Mouse (Mus musculus): Measurements from ENCODE around the gene Six3. TPM values are rescaled to one million over a fixed set of nuclear protein-coding genes. Genes with fewer than 3 reads are reported as not detected.
A peak's percentile ranks its signal among the peaks of the same experiment; 100 is the strongest.

The Six3 gene
- total and polyA plus RNA-seq, 3 experiments: not detected

- Histone ChIP-seq H3K79me2 (ENCODE audit: control insufficient read depth, insufficient read depth, low read length, poor library complexity) (no peaks in the 10 kb centered on the region), H3K9ac (ENCODE audit: control insufficient read depth, low read depth, low read length, poor library complexity, severe bottlenecking) (no peak overlapping the region), H3K4me1 (ENCODE audit: control insufficient read depth in 1 of 2, insufficient read depth in 2 of 2, low read length in 2 of 2) (peaks cover 9 to 24% of the 10 kb centered on the region in 2 experiments), H3K36me3 (ENCODE audit: control insufficient read depth in 1 of 2, insufficient read depth in 2 of 2, low read length in 2 of 2) (peaks cover 0 to 6% of the 10 kb centered on the region in 2 experiments; a peak in 2 of 4 replicates), H3K27ac (ENCODE audit: control insufficient read depth, low read depth, low read length) (no peak overlapping the region), H3K9me3 (replicated peaks; ENCODE audit: insufficient read depth, low read length) (no peaks in the 10 kb centered on the region), H3K4me3 (ENCODE audit: control insufficient read depth in 1 of 2, insufficient read depth in 1 of 2, low read depth in 2 of 2, low read length in 2 of 2) (no peak overlapping the region), H3K27me3 (ENCODE audit: control insufficient read depth in 1 of 2, insufficient read depth in 2 of 2, low read length in 2 of 2) (no peaks in the 10 kb centered on the region)
- TF ChIP-seq HCFC1 (IDR thresholded peaks at IDR 0.05; ENCODE audit: low read depth, low read length) (no peak), TBP (IDR thresholded peaks at IDR 0.05; ENCODE audit: low read depth, low read length) (no peak), UBTF (IDR thresholded peaks at IDR 0.05; ENCODE audit: borderline replicate concordance, insufficient read depth, low read depth, low read length) (no peak), ETS1 (IDR thresholded peaks at IDR 0.05; ENCODE audit: low read depth, low read length) (no peak), MAZ (IDR thresholded peaks at IDR 0.05; ENCODE audit: low read depth, low read length) (no peak), JUND (IDR thresholded peaks at IDR 0.05; ENCODE audit: low read depth, low read length) (no peak), SMC3 (IDR thresholded peaks at IDR 0.05; ENCODE audit: low read depth, low read length) (no peak), ZKSCAN1 (IDR thresholded peaks at IDR 0.05; ENCODE audit: low read depth, low read length) (no peak), ZC3H11A (IDR thresholded peaks at IDR 0.05; ENCODE audit: low read depth, low read length) (no peak), MAX (IDR thresholded peaks at IDR 0.05; ENCODE audit: low read length) (no peak), ELF1 (IDR thresholded peaks at IDR 0.05; ENCODE audit: low read depth, low read length) (no peak)
- DNase-seq (ENCODE audit: low read depth, low spot score): no peak
These were observed 33.2 kb upstream of the Six3 start for GRCm38 (mm10) chr17:85580221-85580620.

- H3K4me1 ChIP-seq (ENCODE audit: control insufficient read depth in 1 of 2, insufficient read depth in 2 of 2, low read length in 2 of 2): peaks cover under 1 to 8% of the 10 kb centered on the region in 2 experiments; a peak in 3 of 4 replicates
- no peak overlapping the region for H3K9ac ChIP-seq (ENCODE audit: control insufficient read depth, low read depth, low read length, poor library complexity, severe bottlenecking)
- no peaks in the 10 kb centered on the region for H3K27me3 ChIP-seq (ENCODE audit: control insufficient read depth in 1 of 2, insufficient read depth in 2 of 2, low read length in 2 of 2)
- H3K9me3 ChIP-seq (replicated peaks; ENCODE audit: insufficient read depth, low read length): no peaks in the 10 kb centered on the region
- no peak overlapping the region for H3K4me3 ChIP-seq (ENCODE audit: control insufficient read depth in 1 of 2, insufficient read depth in 1 of 2, low read depth in 2 of 2, low read length in 2 of 2)
- H3K79me2 ChIP-seq (ENCODE audit: control insufficient read depth, insufficient read depth, low read length, poor library complexity): no peaks in the 10 kb centered on the region
- H3K36me3 ChIP-seq (ENCODE audit: control insufficient read depth in 1 of 2, insufficient read depth in 2 of 2, low read length in 2 of 2): peaks cover 0 to 2% of the 10 kb centered on the region in 2 experiments; a peak in 1 of 4 replicates
- TF ChIP-seq ZKSCAN1 (IDR thresholded peaks at IDR 0.05; ENCODE audit: low read depth, low read length) (peak; percentile 99), MXI1 (IDR thresholded peaks at IDR 0.05; ENCODE audit: low read depth, low read length) (no peak), USF1 (IDR thresholded peaks at IDR 0.05; ENCODE audit: low read depth, low read length) (no peak), JUND (IDR thresholded peaks at IDR 0.05; ENCODE audit: low read depth, low read length) (no peak), TCF12 (IDR thresholded peaks at IDR 0.05; ENCODE audit: low read depth, low read length) (no peak), MAZ (IDR thresholded peaks at IDR 0.05; ENCODE audit: low read depth, low read length) (no peak)
- DNase-seq (ENCODE audit: low read depth, low spot score): no peak
- H3K27ac ChIP-seq (ENCODE audit: control insufficient read depth, low read depth, low read length): no peak overlapping the region
These were observed 29.2 kb upstream of the Six3 start for GRCm38 (mm10) chr17:85584170-85584569.

- no peaks in the 10 kb centered on the region for H3K9me3 ChIP-seq (replicated peaks; ENCODE audit: insufficient read depth, low read length)
- no peaks in the 10 kb centered on the region for H3K27me3 ChIP-seq (ENCODE audit: control insufficient read depth in 1 of 2, insufficient read depth in 2 of 2, low read length in 2 of 2)
- no peak overlapping the region for H3K27ac ChIP-seq (ENCODE audit: control insufficient read depth, low read depth, low read length)
- peaks cover 0 to 2% of the 10 kb centered on the region in 2 experiments; a peak in 1 of 4 replicates for H3K36me3 ChIP-seq (ENCODE audit: control insufficient read depth in 1 of 2, insufficient read depth in 2 of 2, low read length in 2 of 2)
- H3K4me1 ChIP-seq (ENCODE audit: control insufficient read depth in 1 of 2, insufficient read depth in 2 of 2, low read length in 2 of 2): peaks cover 0 to 8% of the 10 kb centered on the region in 2 experiments; a peak in 2 of 4 replicates
- H3K4me3 ChIP-seq (ENCODE audit: control insufficient read depth in 1 of 2, insufficient read depth in 1 of 2, low read depth in 2 of 2, low read length in 2 of 2): no peak overlapping the region
- H3K79me2 ChIP-seq (ENCODE audit: control insufficient read depth, insufficient read depth, low read length, poor library complexity): no peaks in the 10 kb centered on the region
- TF ChIP-seq SIN3A (IDR thresholded peaks at IDR 0.05; ENCODE audit: low read length) (no peak), UBTF (IDR thresholded peaks at IDR 0.05; ENCODE audit: borderline replicate concordance, insufficient read depth, low read depth, low read length) (no peak), BHLHE40 (IDR thresholded peaks at IDR 0.05; ENCODE audit: borderline replicate concordance, low read depth, low read length) (no peak), MAX (IDR thresholded peaks at IDR 0.05; ENCODE audit: low read length) (no peak), EP300 (IDR thresholded peaks at IDR 0.05; ENCODE audit: low read depth in 1 of 2, low read length in 2 of 2) (no peak), ZNF384 (IDR thresholded peaks at IDR 0.05; ENCODE audit: low read depth, low read length) (no peak), NRF1 (IDR thresholded peaks at IDR 0.05; ENCODE audit: insufficient read depth, low read depth, low read length, poor library complexity, severe bottlenecking) (no peak), ZMIZ1 (IDR thresholded peaks at IDR 0.05; ENCODE audit: low read depth, low read length) (no peak), USF2 (IDR thresholded peaks at IDR 0.05; ENCODE audit: borderline replicate concordance in 1 of 2, insufficient read depth in 1 of 2, low read depth in 1 of 2, low read length in 2 of 2) (no peak), CHD2 (IDR thresholded peaks at IDR 0.05; ENCODE audit: low read length) (no peak)
- no peak overlapping the region for H3K9ac ChIP-seq (ENCODE audit: control insufficient read depth, low read depth, low read length, poor library complexity, severe bottlenecking)
- DNase-seq (ENCODE audit: low read depth, low spot score): no peak
These were observed 28.8 kb upstream of the Six3 start for GRCm38 (mm10) chr17:85584573-85584972.

Measured in MEL (cell line).